8 mouse cellular contexts compared by ENCODE assay signal in genomic region chr9:53402291-53402711, GRCm38 (mm10). TPM values are rescaled to one million over a fixed set of nuclear protein-coding genes. Genes with fewer than 3 reads are reported as not detected.
DNase-seq lines count a peak whose midpoint lies in the region; ATAC-seq lines count a peak whose summit lies in the region.

4930550C14Rik (plus strand) TSS chr9:53402325.

- H3K27ac ChIP-seq in heart, embryonic 10.5 days: peak within 1 kb of the TSS; percentile 47; the same call in 1 of the 2 replicates
- H3K27ac ChIP-seq in lung, embryonic 16.5 days (ENCODE audit: low read length): peak within 1 kb of the TSS; percentile 45
- peak within 1 kb of the TSS; percentile 18; the same call in 1 of the 2 replicates for H3K27ac ChIP-seq in stomach, embryonic 14.5 days (ENCODE audit: low read length)

- DNase-seq in NIH3T3 (ENCODE audit: low read depth): peak; percentile 22
- peak; percentile 35 for DNase-seq in brain, adult 2 months (ENCODE audit: low read depth, low spot score)
- DNase-seq in heart, embryonic 10.5 days (ENCODE audit: low spot score): no peak
- peak; percentile 57 for DNase-seq in kidney, adult 9 months
- DNase-seq in spleen, postnatal 4 days (ENCODE audit: low spot score in 2 of 2): no peak
- no peak for DNase-seq in B cell, adult 2 months

- no peaks in the 10 kb centered on the region for H3K9me3 ChIP-seq in heart, embryonic 10.5 days
- no peaks in the 10 kb centered on the region for H3K9me3 ChIP-seq in lung, embryonic 16.5 days (ENCODE audit: control insufficient read depth, low read length)
- H3K9me3 ChIP-seq in stomach, embryonic 14.5 days (ENCODE audit: control insufficient read depth, low read depth, low read length): no peaks in the 10 kb centered on the region

- H3K4me2 ChIP-seq in lung, embryonic 16.5 days (ENCODE audit: low read depth, low read length): peak within 1 kb of the TSS; percentile 50
- peak within 1 kb of the TSS; percentile 30 for H3K4me2 ChIP-seq in stomach, embryonic 14.5 days (replicated peaks; ENCODE audit: low read depth, low read length)

- peaks cover 16% of the 10 kb centered on the region for H3K4me1 ChIP-seq in heart, embryonic 10.5 days
- H3K4me1 ChIP-seq in lung, embryonic 16.5 days (replicated peaks; ENCODE audit: control insufficient read depth, insufficient read depth, low read length): peaks cover 7% of the 10 kb centered on the region; the same call in 1 of the 2 replicates
- H3K4me1 ChIP-seq in stomach, embryonic 14.5 days (ENCODE audit: control insufficient read depth, insufficient read depth, low read length): 0 out of 2 replicates have a peak, but pooled peaks cover 8% of the 10 kb centered on the region

- no peaks in the 10 kb centered on the region for H3K27me3 ChIP-seq in heart, embryonic 10.5 days (ENCODE audit: insufficient read depth, poor library complexity, severe bottlenecking)
- no peaks in the 10 kb centered on the region for H3K27me3 ChIP-seq in lung, embryonic 16.5 days (ENCODE audit: control insufficient read depth, insufficient read depth, low read depth, low read length)
- no peaks in the 10 kb centered on the region for H3K27me3 ChIP-seq in stomach, embryonic 14.5 days (ENCODE audit: control insufficient read depth, insufficient read depth, low read length)

- H3K9ac ChIP-seq in lung, embryonic 16.5 days (ENCODE audit: low read length): peak within 1 kb of the TSS; percentile 33; the same call in 1 of the 2 replicates
- no peak within 1 kb of the TSS for H3K9ac ChIP-seq in stomach, embryonic 14.5 days (replicated peaks; ENCODE audit: low read depth, low read length)

- whole genome bisulfite sequencing in heart, embryonic 10.5 days: 22% methylated on average over 11 of the region's 11 CpGs
- WGBS in lung, embryonic 16.5 days: 21% methylated on average over 11 of the region's 11 CpGs
- 20% methylated on average over 11 of the region's 11 CpGs for WGBS in stomach, embryonic 14.5 days

- H3K4me3 ChIP-seq in heart, embryonic 10.5 days: peak within 1 kb of the TSS; percentile 24; the same call in 1 of the 2 replicates
- peak within 1 kb of the TSS; percentile 24; the same call in 1 of the 2 replicates for H3K4me3 ChIP-seq in lung, embryonic 16.5 days (ENCODE audit: low read length)
- no peak within 1 kb of the TSS for H3K4me3 ChIP-seq in stomach, embryonic 14.5 days (ENCODE audit: low read depth, low read length)

- 0 out of 2 replicates have a peak, but pooled peaks cover 4% of the 10 kb centered on the region for H3K36me3 ChIP-seq in heart, embryonic 10.5 days
- peaks cover 6% of the 10 kb centered on the region for H3K36me3 ChIP-seq in lung, embryonic 16.5 days (ENCODE audit: control insufficient read depth, insufficient read depth, low read length)
- H3K36me3 ChIP-seq in stomach, embryonic 14.5 days (ENCODE audit: control insufficient read depth, insufficient read depth, low read length): no peaks in the 10 kb centered on the region

- peak; percentile 8; the same call in 1 of the 2 replicates for ATAC-seq in lung, embryonic 16.5 days (ENCODE audit: low read depth)
- ATAC-seq in stomach, embryonic 14.5 days (ENCODE audit: insufficient number of reproducible peaks, insufficient read depth, low FRiP score, low read depth): peak; percentile 40; the same call in 1 of the 2 replicates

RNA-seq across cellular contexts. Expression of gene 4930550C14Rik, which starts in this region (rescaled TPM):
- 0.09 and 0.58 TPM in 2 replicates for polyA plus RNA-seq in heart, embryonic 10.5 days (2016; fragmentation: Nextera tagmentation; extraction: Ambion mirVana)
- polyA plus RNA-seq in lung, embryonic 16.5 days (2015; fragmentation: Nextera tagmentation; extraction: Ambion mirVana): 1.9 and 2.6 TPM in 2 replicates
- polyA plus RNA-seq in stomach, embryonic 14.5 days (2014; fragmentation: Nextera tagmentation; extraction: Ambion mirVana): 0.61 and 1.0 TPM in 2 replicates

Comparison
In these comparisons a context has a peak if more than half of its experiments do, and no peak if none do; other contexts are left out.
1. DNase-seq: peak in NIH3T3 (single experiment), brain, adult 2 months (single experiment) and kidney, adult 9 months (single experiment); none in heart, embryonic 10.5 days (single experiment), spleen, postnatal 4 days (0 of 2) and B cell, adult 2 months (0 of 2).
2. Peak in every context shown above with its lines, with median percentiles within 50 percentile points of each other: H3K27ac ChIP-seq.